21 mouse cellular contexts compared by ENCODE assay signal in the genomic region with DNA sequence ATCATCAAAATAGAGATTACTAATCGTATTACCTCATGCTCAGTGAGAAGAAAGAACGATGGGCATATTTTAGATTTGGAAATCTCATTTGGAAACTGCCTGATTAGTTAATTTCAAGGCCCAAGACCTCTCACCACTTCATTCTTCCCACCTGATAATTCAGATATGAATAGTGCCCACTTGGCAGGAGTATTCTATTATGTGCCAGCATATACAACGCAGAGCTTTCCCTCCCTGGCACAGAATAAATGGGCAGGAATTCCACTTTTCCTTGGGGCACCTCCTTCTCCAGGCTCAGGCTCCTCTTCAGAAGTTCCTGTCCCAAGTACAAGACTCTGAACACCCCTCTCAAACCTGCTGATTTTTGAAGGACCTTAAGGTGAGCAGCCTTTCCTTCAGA.
A peak's percentile ranks its signal among the peaks of the same experiment; 100 is the strongest.
DNase-seq lines count a peak whose midpoint lies in the region; ATAC-seq and TF ChIP-seq lines count a peak whose summit lies in the region.
"Had no signal": no experiment of that assay in that cellular context is flagged by ENCODE, and none has a peak within 500 bp of the region (broad histone marks: within the 10 kb centered on the region; RNA-seq: fewer than 3 reads in every experiment).

No protein-coding gene starts in this region.

- no peaks in the 10 kb centered on the region for H3K9me3 ChIP-seq in heart, embryonic 10.5 days
- H3K9me3 ChIP-seq in midbrain, embryonic 10.5 days (replicated peaks), result no peaks in the 10 kb centered on the region
- no peaks in the 10 kb centered on the region for H3K9me3 ChIP-seq in midbrain, embryonic 14.5 days (ENCODE audit: control insufficient read depth, low read length)
- no peaks in the 10 kb centered on the region for H3K9me3 ChIP-seq in hindbrain, embryonic 12.5 days (replicated peaks)
- H3K9me3 ChIP-seq in midbrain, postnatal 0 days (ENCODE audit: low read length), result no peaks in the 10 kb centered on the region
- H3K9me3 ChIP-seq: embryonic facial prominence, embryonic 12.5 days; lung, embryonic 15.5 days had no signal

- H3K27me3 ChIP-seq in heart, embryonic 10.5 days (ENCODE audit: insufficient read depth, poor library complexity, severe bottlenecking), result no peaks in the 10 kb centered on the region
- no peaks in the 10 kb centered on the region for H3K27me3 ChIP-seq in midbrain, embryonic 10.5 days (ENCODE audit: low read depth, poor library complexity, severe bottlenecking)
- H3K27me3 ChIP-seq in midbrain, embryonic 14.5 days (ENCODE audit: control insufficient read depth, insufficient read depth, low read length), result no peaks in the 10 kb centered on the region
- H3K27me3 ChIP-seq in hindbrain, embryonic 12.5 days, result no peaks in the 10 kb centered on the region
- no peaks in the 10 kb centered on the region for H3K27me3 ChIP-seq in midbrain, postnatal 0 days (ENCODE audit: insufficient read depth, low read length)
- H3K27me3 ChIP-seq: embryonic facial prominence, embryonic 12.5 days; lung, embryonic 15.5 days had no signal

- H3K27ac ChIP-seq in heart, embryonic 10.5 days, result no peak overlapping the region
- H3K27ac ChIP-seq in midbrain, embryonic 10.5 days (replicated peaks), result peak overlapping the region; percentile 33; the same call in 1 of the 2 replicates
- H3K27ac ChIP-seq in midbrain, embryonic 14.5 days (replicated peaks; ENCODE audit: low read depth, low read length), result no peak overlapping the region
- H3K27ac ChIP-seq in hindbrain, embryonic 12.5 days, result peak overlapping the region; percentile 48; the same call in 1 of the 2 replicates
- H3K27ac ChIP-seq in midbrain, postnatal 0 days (ENCODE audit: low read depth, low read length), result no peak overlapping the region
- H3K27ac ChIP-seq: embryonic facial prominence, embryonic 12.5 days; liver, embryonic 14.5 days; lung, embryonic 15.5 days; macrophage; stomach, postnatal 0 days had no signal

- no peak overlapping the region for H3K4me3 ChIP-seq in heart, embryonic 10.5 days
- no peak overlapping the region for H3K4me3 ChIP-seq in midbrain, embryonic 10.5 days
- H3K4me3 ChIP-seq in midbrain, embryonic 14.5 days (replicated peaks; ENCODE audit: low read depth, low read length), result no peak overlapping the region
- H3K4me3 ChIP-seq in hindbrain, embryonic 12.5 days, result no peak overlapping the region
- no peak overlapping the region for H3K4me3 ChIP-seq in midbrain, postnatal 0 days (ENCODE audit: low read depth, low read length)
- H3K4me3 ChIP-seq: embryonic facial prominence, embryonic 12.5 days; erythroblast, embryonic 14.5 days; lung, embryonic 15.5 days had no signal

- no peaks in the 10 kb centered on the region for H3K36me3 ChIP-seq in heart, embryonic 10.5 days
- no peaks in the 10 kb centered on the region for H3K36me3 ChIP-seq in midbrain, embryonic 10.5 days
- no peaks in the 10 kb centered on the region for H3K36me3 ChIP-seq in midbrain, embryonic 14.5 days (ENCODE audit: control insufficient read depth, insufficient read depth, low read length)
- no peaks in the 10 kb centered on the region for H3K36me3 ChIP-seq in hindbrain, embryonic 12.5 days
- no peaks in the 10 kb centered on the region for H3K36me3 ChIP-seq in midbrain, postnatal 0 days (ENCODE audit: insufficient read depth, low read length)
- H3K36me3 ChIP-seq: embryonic facial prominence, embryonic 12.5 days; G1E; lung, embryonic 15.5 days had no signal

- no peak overlapping the region for H3K4me2 ChIP-seq in midbrain, embryonic 14.5 days (ENCODE audit: low read length)
- peak overlapping the region; percentile 13; the same call in 1 of the 2 replicates for H3K4me2 ChIP-seq in hindbrain, embryonic 12.5 days (replicated peaks)
- no peak overlapping the region for H3K4me2 ChIP-seq in midbrain, postnatal 0 days (ENCODE audit: low read depth, low read length, poor library complexity, severe bottlenecking)
- H3K4me2 ChIP-seq: embryonic facial prominence, embryonic 12.5 days; heart, embryonic 11.5 days; lung, embryonic 15.5 days had no signal

- peak; percentile 3 to 8 for DNase-seq in heart, adult 18-20 months
- no peak for DNase-seq in heart, embryonic 10.5 days (ENCODE audit: low spot score)
- DNase-seq in midbrain, embryonic 10.5 days (ENCODE audit: low spot score), result no peak
- DNase-seq in midbrain, embryonic 14.5 days, result no peak
- DNase-seq in midbrain, postnatal 0 days (ENCODE audit: low spot score), result peak; percentile 13
- no peak for DNase-seq in adrenal gland, postnatal 4 days (ENCODE audit: low spot score in 2 of 2)
- DNase-seq: adrenal gland, postnatal 10 days; cerebellum, adult 11 months; gastrocnemius, postnatal 10 days; kidney, adult 2 months; kidney, postnatal 25 days had no signal

- WGBS in heart, embryonic 10.5 days, result 81% methylated on average over 3 of the region's 3 CpGs
- 90% methylated on average over 3 of the region's 3 CpGs for WGBS in midbrain, embryonic 10.5 days
- 81% methylated on average over 3 of the region's 3 CpGs for WGBS in midbrain, embryonic 14.5 days
- 91% methylated on average over 3 of the region's 3 CpGs for WGBS in hindbrain, embryonic 12.5 days
- WGBS in midbrain, postnatal 0 days, result 81% methylated on average over 3 of the region's 3 CpGs

- no peak; the same call in 1 of the 2 replicates for ATAC-seq in midbrain, embryonic 14.5 days (ENCODE audit: low FRiP score, low TSS enrichment)
- ATAC-seq in hindbrain, embryonic 12.5 days (ENCODE audit: low FRiP score), result no peak
- ATAC-seq in midbrain, postnatal 0 days (ENCODE audit: low FRiP score), result no peak
- ATAC-seq: activated CD4-positive, CD25-positive, alpha-beta regulatory T cell, adult 4 months had no signal

- TF ChIP-seq CTCF in midbrain, postnatal 0 days (IDR thresholded peaks at IDR 0.05), result no peak

- H3K4me1 ChIP-seq in heart, embryonic 10.5 days, result no peaks in the 10 kb centered on the region; the same call in 1 of the 2 replicates
- no peaks in the 10 kb centered on the region for H3K4me1 ChIP-seq in midbrain, embryonic 10.5 days
- no peaks in the 10 kb centered on the region for H3K4me1 ChIP-seq in midbrain, embryonic 14.5 days (ENCODE audit: control insufficient read depth, insufficient read depth, low read length)
- H3K4me1 ChIP-seq in hindbrain, embryonic 12.5 days, result 0 out of 2 replicates have a peak, but pooled peaks cover 4% of the 10 kb centered on the region
- H3K4me1 ChIP-seq in midbrain, postnatal 0 days (ENCODE audit: insufficient read depth, low read length), result no peaks in the 10 kb centered on the region
- H3K4me1 ChIP-seq: embryonic facial prominence, embryonic 12.5 days; lung, embryonic 15.5 days had no signal

- H3K9ac ChIP-seq in midbrain, embryonic 14.5 days (replicated peaks; ENCODE audit: low read length), result no peak overlapping the region
- H3K9ac ChIP-seq in hindbrain, embryonic 12.5 days, result no peak overlapping the region
- no peak overlapping the region for H3K9ac ChIP-seq in midbrain, postnatal 0 days (replicated peaks; ENCODE audit: low read length, poor library complexity, severe bottlenecking)
- H3K9ac ChIP-seq: embryonic facial prominence, embryonic 12.5 days; liver, embryonic 14.5 days; lung, embryonic 15.5 days had no signal

Comparison
In these comparisons a context has a peak if more than half of its experiments do, and no peak if none do; other contexts are left out.
1. DNase-seq: peak in heart, adult 18-20 months (2 of 2) and midbrain, postnatal 0 days (single experiment); none in heart, embryonic 10.5 days (single experiment), midbrain, embryonic 10.5 days (single experiment), midbrain, embryonic 14.5 days (single experiment) and adrenal gland, postnatal 4 days (0 of 2).
2. H3K27ac ChIP-seq: peak in midbrain, embryonic 10.5 days (single experiment) and hindbrain, embryonic 12.5 days (single experiment); none in heart, embryonic 10.5 days (single experiment), midbrain, embryonic 14.5 days (single experiment) and midbrain, postnatal 0 days (single experiment).